Mouse (Mus musculus) thymus, adult 2 months (tissue): ENCODE data around the gene Plekhg6.

Source experiments
- CTCF ChIP-seq: fragments of 200-500 bp; IDR thresholded peaks from 2 replicates; pipeline ENCODE4 v1.5.1; 2012; ENCODE audit warnings: mild to moderate bottlenecking, control low read depth, low read length, moderate library complexity, borderline replicate concordance; ENCODE audit not compliant: control insufficient read depth, poor library complexity, insufficient read depth; ENCODE audit errors: extremely low read depth
- POLR2A ChIP-seq: fragments of 200-500 bp; IDR thresholded peaks from 2 replicates; pipeline ENCODE4 v1.6.1; 2012; ENCODE audit warnings: mild to moderate bottlenecking, low read length, control low read depth, moderate library complexity; ENCODE audit not compliant: control insufficient read depth, poor library complexity, insufficient read depth; ENCODE audit errors: extremely low read depth

DNA sequence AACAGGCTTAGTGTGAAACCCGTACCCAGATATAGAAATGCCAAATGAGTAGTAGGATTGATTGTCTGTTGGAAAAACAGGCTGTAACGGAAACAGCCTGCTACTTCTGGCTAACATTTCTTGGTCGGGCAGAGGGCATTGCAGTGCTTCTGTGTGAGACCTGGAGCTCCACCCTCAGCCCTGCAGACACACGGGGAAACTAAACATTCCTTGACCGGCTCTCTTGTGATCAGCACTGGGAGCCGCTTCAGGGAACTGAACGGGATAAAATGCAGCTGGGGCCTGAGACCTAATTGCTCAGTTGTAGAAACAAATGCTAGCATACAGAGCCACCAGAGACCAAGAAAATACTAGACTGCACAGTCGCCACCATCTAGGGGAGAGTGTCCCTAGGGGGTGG is 24.3 kb downstream of the Plekhg6 start:
- TF ChIP-seq POLR2A: no peak
- no peak for TF ChIP-seq CTCF
